Mouse (Mus musculus): Measurements from ENCODE around the gene Kansl2.

The Kansl2 gene

GRCm38 (mm10) chr15:98504514-98504913 lies 29.6 kb downstream of the Kansl2 start:
- in situ Hi-C loops (cut with MseI, MboI): no loop called here

- in situ Hi-C loops (cut with MseI, MboI): no loop called here
Measured at GRCm38 (mm10) chr15:98503317-98503716, 30.7 kb downstream of the Kansl2 start.

- in situ Hi-C loops (cut with MseI, MboI): no loop called here
Measured at GRCm38 (mm10) chr15:98497631-98498030, 36.4 kb downstream of the Kansl2 start.

- in situ Hi-C loops (cut with MseI, MboI): no loop called here
Measured at GRCm38 (mm10) chr15:98492102-98492501, 42.0 kb downstream of the Kansl2 start, which contains the start of gene Olfr279. TSS of gene Olfr279 (plus strand) at chr15:98492402.

GRCm38 (mm10) chr15:98491332-98491731 lies 42.7 kb downstream of the Kansl2 start:
- in situ Hi-C loops (cut with MseI, MboI): no loop called here

- in situ Hi-C loops (cut with MseI, MboI): no loop called here
Measured at GRCm38 (mm10) chr15:98486433-98487021, 47.5 kb downstream of the Kansl2 start.

GRCm38 (mm10) chr15:98483907-98484886 lies 49.9 kb downstream of the Kansl2 start:
- in situ Hi-C loops (cut with MseI, MboI): no loop called here

- in situ Hi-C loops (cut with MseI, MboI): no loop called here
Measured at GRCm38 (mm10) chr15:98482701-98483100, 51.4 kb downstream of the Kansl2 start, which contains the start of gene Lalba. TSS of gene Lalba (minus strand) at chr15:98482721.

- in situ Hi-C loops (cut with MseI, MboI): no loop called here
Measured at GRCm38 (mm10) chr15:98479568-98480102, 54.4 kb downstream of the Kansl2 start.

- in situ Hi-C loops (cut with MseI, MboI): no loop called here
Measured at GRCm38 (mm10) chr15:98476281-98476680, 57.8 kb downstream of the Kansl2 start.

GRCm38 (mm10) chr15:98475382-98475781 lies 58.7 kb downstream of the Kansl2 start:
- in situ Hi-C loops (cut with MseI, MboI): no loop called here

GRCm38 (mm10) chr15:98474958-98475357 lies 59.1 kb downstream of the Kansl2 start:
- in situ Hi-C loops (cut with MseI, MboI): no loop called here

GRCm38 (mm10) chr15:98471539-98471938 lies 62.5 kb downstream of the Kansl2 start:
- in situ Hi-C loops (cut with MseI, MboI): no loop called here

GRCm38 (mm10) chr15:98469596-98469995 lies 64.5 kb downstream of the Kansl2 start, which contains the start of gene OR5BS1P:
TSS of gene OR5BS1P (plus strand) at chr15:98469896.
- in situ Hi-C loops (cut with MseI, MboI): no loop called here

Measured in mouse trophoblast stem cell (cell line).